Mouse (Mus musculus) limb, embryonic 14.5 days (tissue): Measurements from ENCODE around the gene Gm17079. TPM values are rescaled to one million over a fixed set of nuclear protein-coding genes. Genes with fewer than 3 reads are reported as not detected.
"Not testable (repeated sequence)": the region's sequence is repeated elsewhere in the genome, so short reads cannot be mapped to it uniquely, and the experiment has no call there.

Source experiments
- ATAC-seq: fragments of 200-750 bp; cut with Nextera tagmentation; 2 replicates; pipeline ENCODE4 v1.8.0; 2017; ENCODE audit warnings: low read depth, moderate number of reproducible peaks, moderate TSS enrichment; ENCODE audit not compliant: low FRiP score
- DNase-seq: peaks from one replicate; pipeline ENCODE4 v3.0.0-alpha.2; 2015; ENCODE audit warnings: low spot score
- H3K27ac ChIP-seq: fragments of 300-500 bp; sonication (generic); replicated peaks from 2 replicates; pipeline ENCODE4 v1.5.1; 2014; ENCODE audit warnings: low read depth, mild to moderate bottlenecking, low read length, moderate library complexity, mixed read lengths
- H3K27me3 ChIP-seq: fragments of 300-500 bp; sonication (generic); 2 replicates; pipeline ENCODE4 v1.6.1; 2014; ENCODE audit warnings: low read length, mixed read lengths; ENCODE audit not compliant: control insufficient read depth, insufficient read depth
- H3K36me3 ChIP-seq: fragments of 300-500 bp; sonication (generic); 2 replicates; pipeline ENCODE4 v1.6.1; 2014; ENCODE audit warnings: mild to moderate bottlenecking, low read length, moderate library complexity, mixed read lengths; ENCODE audit not compliant: control insufficient read depth, insufficient read depth
- H3K4me1 ChIP-seq: fragments of 300-500 bp; sonication (generic); 2 replicates; pipeline ENCODE4 v1.6.1; 2014; ENCODE audit warnings: antibody characterized with exemption, low read length, mixed read lengths; ENCODE audit not compliant: control insufficient read depth, insufficient read depth
- H3K4me2 ChIP-seq: fragments of 300-500 bp; sonication (generic); replicated peaks from 2 replicates; pipeline ENCODE4 v1.6.1; 2014; ENCODE audit warnings: low read depth, mild to moderate bottlenecking, low read length, moderate library complexity; ENCODE audit not compliant: severe bottlenecking
- H3K4me3 ChIP-seq: fragments of 300-500 bp; sonication (generic); replicated peaks from 2 replicates; pipeline ENCODE4 v1.5.1; 2014; ENCODE audit warnings: low read length
- H3K9ac ChIP-seq: fragments of 300-500 bp; sonication (generic); 2 replicates; pipeline ENCODE4 v1.6.1; 2014; ENCODE audit warnings: mild to moderate bottlenecking, low read depth, low read length, moderate library complexity; ENCODE audit not compliant: severe bottlenecking
- H3K9me3 ChIP-seq: fragments of 300-500 bp; sonication (generic); 2 replicates; pipeline ENCODE4 v1.6.1; 2016; ENCODE audit warnings: low read length; ENCODE audit not compliant: control insufficient read depth
- POLR2A ChIP-seq: fragments of 200-500 bp; IDR thresholded peaks from 2 replicates; pipeline ENCODE4 v1.8.0; 2012; ENCODE audit warnings: inconsistent platforms, mild to moderate bottlenecking, moderate library complexity, borderline replicate concordance; ENCODE audit not compliant: insufficient read depth, insufficient read length; ENCODE audit errors: extremely low read depth
- WGBS: fragments of 180-500 bp; shearing (Covaris S2); extraction: QIAGEN DNeasy Blood & Tissue Kit; methylation state at CpG from one replicate; pipeline ENCODE4 v1.1.7; 2014; 5-methylcytosine and 5-hydroxymethylcytosine counted together
- polyA plus RNA-seq, 2 experiments: library from polyadenylated mRNA; depleted of rRNA in 1 of 2; stranded (reverse) in 1 of 2; unstranded in 1 of 2; fragments of >200 nt; fragmentation: Nextera tagmentation in 1 of 2; extraction: Ambion mirVana in 1 of 2; gene quantifications; 2 replicates each; pipeline versions ENCODE4 v1.2.1 to v1.2.3; 2012 to 2014

Gene Gm17079
- not detected in 2 replicates for polyA plus RNA-seq (2012; rRNA removed)
- polyA plus RNA-seq (2014; fragmentation: Nextera tagmentation; extraction: Ambion mirVana) = not detected in 2 replicates

- not testable (repeated sequence) for H3K4me2 ChIP-seq, H3K4me3 ChIP-seq, ATAC-seq, H3K27ac ChIP-seq, H3K27me3 ChIP-seq, H3K9ac ChIP-seq, H3K9me3 ChIP-seq, H3K36me3 ChIP-seq, DNase-seq, H3K4me1 ChIP-seq
- WGBS = 73% methylated on average over 1 of the region's 2 CpGs
Observed at GRCm38 (mm10) chr14:51695368-51695767, at the start of gene Gm17079. TSS of gene Gm17079 (minus strand) at chr14:51695468.

- DNase-seq = no peak
- H3K4me3 ChIP-seq = peak overlapping the region; percentile 42
- H3K9ac ChIP-seq = peak overlapping the region; percentile 45
- no peaks in the 10 kb centered on the region for H3K4me1 ChIP-seq
- peaks cover 41% of the 10 kb centered on the region for H3K27me3 ChIP-seq
- no peak for TF ChIP-seq POLR2A
- no peak overlapping the region for H3K27ac ChIP-seq
- peak overlapping the region; percentile 79 for H3K4me2 ChIP-seq
- no peaks in the 10 kb centered on the region for H3K9me3 ChIP-seq
- ATAC-seq = no peak
- no peaks in the 10 kb centered on the region for H3K36me3 ChIP-seq
- 1% methylated on average over 41 of the region's 42 CpGs for WGBS
Observed at GRCm38 (mm10) chr14:51740347-51741170, 45.3 kb upstream of the Gm17079 start.

GRCm38 (mm10) chr14:51739150-51739993 lies 44.1 kb upstream of the Gm17079 start:
- no peaks in the 10 kb centered on the region for H3K9me3 ChIP-seq
- no peak for DNase-seq
- no peak overlapping the region for H3K27ac ChIP-seq
- no peak for ATAC-seq
- no peaks in the 10 kb centered on the region for H3K36me3 ChIP-seq
- 3% methylated on average over 24 of the region's 24 CpGs for WGBS
- H3K27me3 ChIP-seq = peaks cover 41% of the 10 kb centered on the region
- TF ChIP-seq POLR2A = no peak
- no peaks in the 10 kb centered on the region for H3K4me1 ChIP-seq
- peak overlapping the region; percentile 79 for H3K4me2 ChIP-seq
- peak overlapping the region; percentile 42 for H3K4me3 ChIP-seq
- H3K9ac ChIP-seq = no peak overlapping the region

- DNase-seq = no peak
- H3K27me3 ChIP-seq = peaks cover 41% of the 10 kb centered on the region
- H3K9ac ChIP-seq = no peak overlapping the region
- no peaks in the 10 kb centered on the region for H3K4me1 ChIP-seq
- peak overlapping the region; percentile 7; the same call in 1 of the 2 replicates for H3K4me3 ChIP-seq
- no peak for TF ChIP-seq POLR2A
- H3K4me2 ChIP-seq = peak overlapping the region; percentile 34
- no peak overlapping the region for H3K27ac ChIP-seq
- H3K9me3 ChIP-seq = no peaks in the 10 kb centered on the region
- no peaks in the 10 kb centered on the region for H3K36me3 ChIP-seq
- no peak for ATAC-seq
- WGBS = 5% methylated on average over 29 of the region's 29 CpGs
Observed at GRCm38 (mm10) chr14:51738411-51739149, 43.3 kb upstream of the Gm17079 start.

GRCm38 (mm10) chr14:51737967-51738366 lies 42.7 kb upstream of the Gm17079 start:
- H3K4me2 ChIP-seq = no peak overlapping the region
- ATAC-seq = no peak

More at GRCm38 (mm10) chr14:51737967-51738366, 42.7 kb upstream of the Gm17079 start:
- Histone ChIP-seq H3K27ac (no peak overlapping the region), H3K27me3 (peaks cover 41% of the 10 kb centered on the region), H3K4me1 (no peaks in the 10 kb centered on the region), H3K9me3 (no peaks in the 10 kb centered on the region), H3K4me3 (no peak overlapping the region), H3K36me3 (no peaks in the 10 kb centered on the region), H3K9ac (no peak overlapping the region)
- 15% methylated on average over 12 of the region's 12 CpGs for WGBS
- no peak for DNase-seq
- TF ChIP-seq POLR2A = no peak
